Mouse (Mus musculus): ENCODE measurements at regions not wholly inside any gene's neighbourhood (a gene's known extent, or its start where the extent isn't known, plus 50 kb on each side); places are given as distances from the start of the nearest gene placed in this dataset.
"Not testable (repeated sequence)": the region's sequence is repeated elsewhere in the genome, so short reads cannot be mapped to it uniquely, and the experiment has no call there.

DNA sequence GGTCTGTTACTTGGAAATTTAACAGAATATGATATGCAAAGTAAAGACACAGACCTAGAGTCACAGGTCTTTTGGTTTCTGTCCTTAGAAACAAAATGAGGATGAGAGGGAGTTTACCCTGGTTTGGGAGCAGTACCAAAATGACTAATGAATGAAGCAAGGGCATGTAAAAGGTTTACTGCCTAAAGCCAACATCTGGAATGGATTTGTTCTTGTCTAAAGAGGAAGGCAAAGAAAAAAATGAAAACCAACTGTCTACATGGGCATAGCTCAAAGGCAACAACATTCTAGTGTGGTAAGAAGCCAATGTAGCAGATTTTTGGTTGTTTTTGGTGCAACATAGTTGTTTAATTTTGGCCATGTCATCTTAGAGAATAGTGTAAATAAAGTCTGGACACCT lies 203.5 kb upstream of the Diaph2 start:
- DNase-seq (ENCODE audit: low read depth, low spot score), result no peak

DNA sequence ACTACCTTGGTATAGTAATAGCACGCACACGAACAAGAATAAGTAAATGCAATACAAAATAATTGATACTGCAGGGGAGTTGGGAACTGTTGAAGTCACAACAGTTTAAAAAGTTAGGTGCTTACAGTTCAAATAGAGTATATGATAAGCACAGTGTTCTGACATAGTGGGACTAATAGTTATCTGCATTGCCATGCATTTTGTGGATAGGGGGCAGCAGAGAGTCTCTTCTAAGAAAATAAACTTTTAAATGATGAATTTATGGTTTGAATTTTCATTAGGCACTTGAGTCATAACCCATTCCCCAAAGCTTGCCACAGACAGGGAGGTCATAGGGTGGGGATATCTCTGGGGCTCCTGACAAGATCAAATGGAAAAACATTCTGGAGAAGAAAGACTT lies 201.9 kb upstream of the Diaph2 start:
- no peak for DNase-seq (ENCODE audit: low read depth, low spot score)

DNA sequence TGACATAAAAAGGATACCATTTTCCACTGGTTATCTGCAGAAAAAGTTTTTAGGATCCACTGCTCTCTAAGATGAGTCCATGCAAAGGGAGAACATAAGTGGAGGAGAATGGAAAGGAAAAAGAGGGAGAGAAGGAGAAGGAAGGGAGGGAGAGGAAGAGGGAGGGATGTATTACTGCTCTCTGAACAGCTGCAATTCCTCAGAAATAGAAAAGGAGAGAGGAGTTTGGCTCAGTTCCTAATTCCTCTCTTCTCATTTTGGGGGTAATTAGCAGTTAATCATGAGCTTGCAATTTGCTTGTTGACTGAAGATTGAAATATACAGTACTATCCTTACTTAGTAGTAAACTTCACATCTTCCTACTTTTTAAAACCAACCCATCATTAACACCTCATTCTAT lies 193.5 kb upstream of the Diaph2 start:
- no peak for DNase-seq (ENCODE audit: low read depth, low spot score)

DNA sequence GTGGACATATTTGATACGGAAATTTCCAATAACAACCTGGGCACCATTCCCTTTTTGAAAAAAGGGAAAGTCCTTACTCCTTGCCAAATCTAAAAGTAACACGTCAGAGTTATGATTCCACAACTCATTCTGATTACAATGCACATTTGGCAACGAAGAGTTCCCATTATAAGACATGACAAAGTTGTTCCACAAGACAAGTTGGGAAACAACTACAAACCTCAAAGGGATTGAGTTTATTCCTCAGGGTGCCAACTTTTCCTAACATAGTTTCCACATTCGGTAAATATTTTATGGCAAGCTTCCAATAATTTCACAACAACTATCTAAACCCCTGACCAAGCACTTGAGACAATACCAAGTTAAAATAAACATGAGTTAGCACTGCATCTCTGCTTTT lies 150.1 kb upstream of the Diaph2 start:
- DNase-seq (ENCODE audit: low read depth, low spot score), result no peak

DNA sequence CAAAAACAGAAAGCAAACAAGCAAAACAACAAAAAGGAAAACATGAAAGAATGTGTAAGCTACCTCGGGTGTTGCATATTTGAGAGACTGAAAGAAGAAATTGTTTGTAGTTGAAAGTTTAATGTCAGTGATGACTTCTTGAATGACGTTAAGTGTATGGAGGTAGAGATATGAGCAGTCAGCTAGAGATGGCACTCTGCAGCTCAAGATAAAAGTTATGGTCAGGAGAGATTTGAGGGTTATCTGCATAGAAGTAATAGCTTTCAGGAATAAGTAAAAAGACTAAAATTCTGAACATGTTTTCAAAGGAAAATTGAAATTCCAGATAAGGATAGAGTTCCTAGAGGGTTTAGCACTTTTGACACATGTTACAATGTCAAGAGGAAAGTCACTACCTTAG lies 141.7 kb upstream of the Diaph2 start:
- no peak for DNase-seq (ENCODE audit: low read depth, low spot score)

DNA sequence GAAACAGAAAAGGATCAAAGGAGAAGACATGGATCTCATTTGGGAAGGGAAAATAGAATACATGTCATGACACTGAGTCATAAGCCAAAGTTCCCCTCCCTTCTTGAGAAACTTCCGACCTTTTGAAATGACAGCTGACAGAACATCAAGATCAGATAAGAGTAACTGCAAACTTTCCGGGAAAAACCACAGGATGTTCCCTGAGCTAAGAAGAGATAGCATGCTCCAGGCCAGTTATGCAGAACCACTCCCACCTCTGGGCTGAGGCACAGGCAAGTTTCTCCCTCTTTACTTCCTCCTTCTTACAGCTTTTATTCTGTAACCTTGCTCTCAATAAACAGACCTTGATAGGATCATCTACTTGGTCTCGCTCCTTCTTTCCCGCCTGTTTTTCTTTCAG lies 138.0 kb upstream of the Diaph2 start:
- DNase-seq (ENCODE audit: low read depth, low spot score), result not testable (repeated sequence)

DNA sequence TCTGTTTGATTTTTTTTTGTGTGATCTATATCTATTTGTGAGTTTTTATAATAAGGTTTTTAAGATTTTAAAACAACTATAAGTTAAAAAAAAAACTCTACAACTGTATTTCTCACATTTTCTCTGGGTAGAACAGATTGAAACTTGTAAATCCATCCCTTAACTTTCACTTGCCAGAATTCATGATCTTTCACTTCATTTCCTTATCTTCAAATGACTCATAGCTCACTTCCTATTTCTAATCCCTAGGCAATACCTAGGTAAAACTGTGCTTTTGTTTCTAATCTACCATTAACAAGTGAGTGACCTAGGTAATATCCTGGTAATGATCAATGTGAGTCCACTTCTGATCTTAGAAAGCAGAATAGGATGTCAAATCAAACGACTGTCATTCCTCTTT lies 112.5 kb upstream of the Diaph2 start:
- no peak for DNase-seq (ENCODE audit: low read depth, low spot score)

DNA sequence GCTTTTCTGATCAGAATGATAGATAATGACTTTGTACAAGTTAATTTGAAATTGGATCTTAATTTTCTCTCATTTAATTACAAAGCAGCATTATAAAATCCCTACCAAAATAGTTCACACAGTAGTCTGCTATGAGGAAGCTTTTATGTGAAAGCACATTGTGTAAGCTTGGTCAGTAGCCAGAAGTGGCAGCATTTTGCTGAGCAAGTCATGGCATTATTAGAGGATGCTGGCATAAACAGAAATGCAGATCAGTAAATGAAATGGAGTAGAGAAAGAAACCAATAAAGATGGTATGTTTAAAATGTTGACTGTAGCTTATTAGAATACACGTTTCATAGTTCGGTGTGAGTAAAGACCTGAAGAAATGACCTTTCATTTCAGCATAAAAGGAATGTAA lies 104.4 kb upstream of the Diaph2 start:
- no peak for DNase-seq (ENCODE audit: low read depth, low spot score)

DNA sequence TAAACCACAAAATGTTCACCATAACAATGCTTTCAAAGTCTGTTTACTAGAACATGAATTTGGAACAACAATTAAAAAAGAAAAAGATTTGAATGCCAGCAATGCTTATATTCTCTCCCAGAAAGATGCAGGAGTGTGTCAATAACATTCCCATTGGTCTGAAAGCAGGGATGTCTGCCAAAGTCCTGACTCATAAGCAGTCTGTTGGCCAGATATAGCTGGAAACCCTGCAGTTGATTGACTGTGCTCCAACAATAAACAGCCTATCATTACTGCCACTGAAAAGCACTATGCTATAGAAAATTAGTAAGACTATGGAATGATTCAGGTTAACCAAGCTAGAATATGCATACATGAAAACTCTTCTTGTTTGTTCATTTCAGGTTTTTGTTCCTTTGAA lies 92.6 kb upstream of the Diaph2 start:
- DNase-seq (ENCODE audit: low read depth, low spot score), result no peak

DNA sequence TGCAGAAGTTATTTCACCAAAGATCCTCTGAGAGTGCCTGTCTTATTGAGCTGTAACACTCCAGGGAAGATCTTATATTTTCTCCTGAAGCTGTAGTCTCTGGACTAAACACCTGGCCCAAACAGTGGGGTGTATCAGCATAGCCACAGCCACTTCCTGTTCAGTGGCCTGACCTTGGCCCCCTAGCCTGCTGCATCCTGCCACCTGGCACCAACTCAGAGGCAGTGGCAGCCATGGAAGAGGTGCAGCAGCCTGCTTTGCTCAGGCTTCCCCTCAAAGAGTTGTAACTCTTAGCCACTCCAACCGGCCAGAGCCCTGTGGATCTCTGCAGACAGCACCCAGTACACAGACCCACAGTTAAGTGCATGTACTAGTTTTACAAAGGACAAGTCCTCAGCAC lies 58.9 kb upstream of the Diaph2 start:
- peak; percentile 3 for DNase-seq (ENCODE audit: low read depth, low spot score)
